Mouse (Mus musculus) left cerebral cortex, postnatal 4 days (tissue): ENCODE data around the gene Spsb2. TPM values are rescaled to one million over a fixed set of nuclear protein-coding genes. Genes with fewer than 3 reads are reported as not detected.

Experiments used
- DNase-seq: peaks from one replicate; pipeline ENCODE4 v3.0.0-alpha.2; 2022
- intact Hi-C: fragments of 180-260 bp; cut with DNase I; formaldehyde crosslinking; loops from one replicate; pipeline ENCODE4 v1.15.1; 2025
- total RNA-seq, 2 experiments: library from RNA; stranded (reverse); gene quantifications; 2 replicates each; pipeline ENCODE4 v1.2.3; 2021

Spsb2 gene
- 1 to 10 TPM; 4.1 TPM for total RNA-seq

DNA sequence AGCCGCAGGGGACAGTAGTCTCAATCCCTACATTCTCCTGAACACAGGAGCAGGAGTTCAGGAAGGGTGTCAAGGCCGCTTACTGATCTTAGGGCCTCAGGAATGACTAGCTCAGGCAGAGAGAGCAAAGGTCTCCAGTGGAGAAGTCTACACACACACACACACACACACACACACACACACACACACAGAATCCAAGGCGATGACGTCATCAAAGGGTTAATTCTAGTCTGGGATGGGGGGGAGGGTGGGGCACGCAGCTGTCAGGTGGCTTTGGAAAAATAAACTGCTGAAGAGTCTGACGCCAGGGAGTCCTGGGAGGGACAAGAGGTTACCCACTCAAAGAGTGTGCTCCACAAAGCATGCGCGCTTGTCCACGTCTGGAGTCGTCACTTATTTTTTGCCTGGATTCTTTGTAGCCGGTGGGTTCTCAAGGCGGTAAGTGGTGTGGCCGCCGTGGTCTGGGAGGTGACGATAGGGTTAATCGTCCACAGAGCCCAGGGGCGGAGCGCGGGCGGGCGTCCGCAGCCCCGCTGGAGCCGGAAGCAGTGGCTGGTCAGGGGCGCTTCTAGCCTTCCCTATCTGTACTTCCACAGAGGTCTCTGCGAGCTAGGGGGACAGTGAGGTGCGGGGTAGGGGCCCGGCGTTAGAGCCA lies at the start of gene Spsb2:
TSS of gene Spsb2 (plus strand) at position 304 of the 655 bp plus-strand sequence.
- intact Hi-C loops, result loop anchor here (5.0 kb wide), 1 partner anchor 51 kb away; the partner anchor contains the start of genes Atn1 and Gm45234

DNA sequence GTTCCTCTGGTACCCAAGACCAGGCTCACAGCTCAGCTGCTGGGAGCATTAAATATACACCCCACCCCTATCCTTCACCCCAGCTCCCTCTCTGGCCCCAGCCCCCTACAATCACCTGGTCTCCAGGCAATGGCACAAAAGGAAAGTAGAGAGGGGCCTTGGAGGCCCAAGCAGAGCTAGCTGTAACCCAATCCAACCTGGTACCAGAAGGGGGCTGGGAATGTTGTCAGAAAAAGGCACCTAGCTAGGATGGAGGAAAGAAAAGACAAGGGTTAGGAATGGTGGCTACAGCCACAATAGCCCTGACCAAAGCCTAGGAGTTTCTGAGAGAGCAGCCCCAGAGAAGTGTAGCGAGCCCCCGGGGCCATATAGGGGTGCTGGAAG lies 49.6 kb upstream of the Spsb2 start:
- intact Hi-C loops, result loop anchor here (5.0 kb wide), 1 partner anchor 48 kb away; the partner anchor contains the start of gene Spsb2
- DNase-seq, result no peak

More for the DNA sequence above, at the start of gene Spsb2:
- peak; percentile 71 for DNase-seq

GRCm38 (mm10) chr6:124759259-124759658 lies 49.2 kb upstream of the Spsb2 start:
- intact Hi-C loops, result loop anchor here (5.0 kb wide), 1 partner anchor 48 kb away; the partner anchor contains the start of gene Spsb2

DNA sequence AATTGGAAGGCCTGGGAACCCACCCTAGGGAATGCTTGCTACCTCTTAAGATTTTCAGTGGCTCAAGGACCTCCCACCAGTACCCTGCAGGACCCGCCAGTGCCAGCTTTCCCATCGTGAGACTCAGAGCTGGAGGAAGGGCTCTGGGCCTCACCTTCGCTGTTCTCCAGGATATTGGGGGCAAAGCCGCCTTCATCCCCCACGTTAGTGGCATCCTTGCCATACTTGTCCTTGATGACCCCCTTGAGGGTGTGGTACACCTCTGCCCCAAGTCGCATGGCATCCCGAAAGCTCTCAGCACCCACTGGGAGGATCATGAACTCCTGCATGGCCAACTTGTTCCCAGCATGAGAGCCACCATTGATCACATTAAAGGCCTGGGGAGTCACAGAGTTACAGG lies 42.5 kb upstream of the Spsb2 start:
- intact Hi-C loops, result no loop called here
- no peak for DNase-seq

More at GRCm38 (mm10) chr6:124759259-124759658, 49.2 kb upstream of the Spsb2 start:
- peak; percentile 86 for DNase-seq

DNA sequence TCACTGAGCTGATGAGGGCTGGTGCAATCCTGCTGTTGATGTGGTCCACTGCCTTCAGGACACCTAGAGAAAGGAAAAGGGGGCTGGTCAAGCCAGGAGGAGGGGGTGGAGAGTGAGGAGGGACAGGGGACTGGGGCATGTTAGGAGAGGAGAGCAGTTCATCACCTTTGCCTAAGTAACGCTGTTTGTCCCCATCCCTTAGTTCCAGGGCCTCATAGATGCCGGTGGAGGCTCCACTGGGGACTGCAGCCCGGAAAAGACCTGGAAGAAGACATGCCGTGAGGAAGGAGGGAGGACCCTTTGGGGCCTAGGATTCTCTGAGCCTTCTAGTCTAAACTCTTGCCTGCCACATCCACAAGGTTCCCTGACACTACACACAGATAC lies 40.9 kb upstream of the Spsb2 start:
- DNase-seq, result no peak
- intact Hi-C loops, result no loop called here

DNA sequence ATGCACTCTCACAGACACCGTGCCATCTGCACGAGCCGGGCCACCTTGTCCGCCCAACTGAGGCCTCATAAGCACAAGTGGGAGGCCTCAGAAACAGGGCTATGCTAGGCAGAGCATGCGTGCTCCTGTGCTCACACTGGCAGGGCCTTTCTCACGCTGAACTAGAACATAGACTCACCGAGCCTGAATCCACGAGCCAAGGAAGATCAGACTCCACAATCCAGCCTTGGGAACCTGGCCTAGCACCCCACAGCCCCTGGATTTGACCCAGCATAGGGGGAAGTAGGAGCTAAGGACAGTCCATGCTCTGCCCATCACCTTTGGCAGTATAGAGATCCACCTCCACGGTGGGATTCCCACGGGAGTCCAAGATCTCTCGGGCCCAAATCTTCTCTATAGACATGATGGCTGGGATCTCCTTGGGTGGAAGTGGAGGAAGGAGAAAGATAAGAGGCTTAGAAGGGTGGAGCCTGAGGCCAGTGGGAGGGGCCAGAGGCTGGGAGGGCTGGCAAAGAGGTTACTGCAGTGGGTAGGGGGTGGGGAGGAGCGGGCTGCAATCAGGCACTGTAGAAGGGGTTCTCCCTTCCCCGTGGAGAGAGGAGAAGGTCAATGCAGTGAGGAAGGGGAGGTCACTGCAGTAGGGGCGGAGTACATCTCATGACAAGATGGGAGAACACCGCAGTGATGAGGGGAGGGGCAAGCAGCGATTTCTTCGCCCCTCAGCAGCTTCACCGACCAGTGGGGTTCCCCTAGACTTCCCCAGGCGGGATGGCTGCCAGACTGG lies 40.3 kb upstream of the Spsb2 start:
- intact Hi-C loops, result no loop called here
- DNase-seq, result no peak

- intact Hi-C loops, result no loop called here
- DNase-seq, result no peak
These were observed 39.8 kb upstream of the Spsb2 start for GRCm38 (mm10) chr6:124768704-124769044.

DNA sequence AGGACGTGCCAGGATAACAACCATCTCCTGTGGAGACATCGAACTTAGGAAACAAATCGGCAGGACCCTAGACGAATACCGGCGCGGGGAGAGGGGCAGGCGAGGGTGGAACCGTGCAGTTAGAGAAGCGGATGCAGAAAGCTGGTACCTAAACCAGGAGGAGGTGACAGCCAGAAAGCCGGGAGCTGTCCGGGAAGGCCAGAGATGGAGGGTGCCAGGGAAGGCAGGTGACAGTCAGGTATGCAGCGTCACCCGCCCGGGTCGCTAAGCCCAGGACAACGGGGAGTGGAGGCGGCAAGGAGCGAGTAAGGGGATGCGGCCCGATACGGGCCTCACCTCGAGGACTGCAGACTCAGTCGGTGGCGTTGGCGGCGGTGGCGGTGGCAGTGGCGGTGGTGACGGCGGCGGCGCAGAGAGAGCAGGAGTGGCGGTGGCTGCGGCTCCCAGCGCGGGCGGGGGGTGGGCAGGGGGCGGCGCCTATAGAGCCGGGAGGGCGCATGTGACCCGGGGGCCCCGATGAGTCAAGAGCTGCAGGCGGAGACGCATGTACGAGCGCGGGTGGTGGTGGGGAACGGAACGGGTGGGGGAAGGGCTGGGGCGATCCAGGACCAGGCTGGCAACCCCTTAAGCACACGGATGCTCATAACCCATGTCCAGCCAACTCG lies 39.2 kb upstream of the Spsb2 start, which contains the start of gene Eno2:
TSS of gene Eno2 (minus strand) at position 573 of the 665 bp plus-strand sequence.
- intact Hi-C loops, result no loop called here
- DNase-seq, result peak; percentile 75

- intact Hi-C loops, result no loop called here
- no peak for DNase-seq
These were observed 38.4 kb upstream of the Spsb2 start for GRCm38 (mm10) chr6:124770013-124770412.

DNA sequence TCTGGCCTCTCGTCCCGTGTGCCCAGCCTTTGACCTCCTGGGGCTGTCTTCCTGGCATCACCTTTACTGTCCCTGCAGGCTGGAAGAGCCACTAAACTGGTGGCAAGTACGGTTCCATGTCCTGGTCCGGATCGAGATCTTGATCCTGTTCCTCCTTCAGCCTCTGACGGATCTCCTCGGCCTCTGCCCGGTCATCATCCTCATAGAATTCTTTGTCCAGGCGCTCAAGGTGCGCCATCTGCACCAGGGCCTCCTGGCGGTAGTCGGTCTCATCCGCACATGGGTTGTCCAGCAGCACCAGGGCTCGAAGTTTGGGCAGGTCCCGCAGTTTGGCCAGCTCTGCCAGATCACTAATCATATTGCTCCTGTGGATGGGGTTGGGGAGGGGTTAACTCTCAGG lies 38.0 kb upstream of the Spsb2 start:
- DNase-seq, result no peak
- intact Hi-C loops, result no loop called here

DNA sequence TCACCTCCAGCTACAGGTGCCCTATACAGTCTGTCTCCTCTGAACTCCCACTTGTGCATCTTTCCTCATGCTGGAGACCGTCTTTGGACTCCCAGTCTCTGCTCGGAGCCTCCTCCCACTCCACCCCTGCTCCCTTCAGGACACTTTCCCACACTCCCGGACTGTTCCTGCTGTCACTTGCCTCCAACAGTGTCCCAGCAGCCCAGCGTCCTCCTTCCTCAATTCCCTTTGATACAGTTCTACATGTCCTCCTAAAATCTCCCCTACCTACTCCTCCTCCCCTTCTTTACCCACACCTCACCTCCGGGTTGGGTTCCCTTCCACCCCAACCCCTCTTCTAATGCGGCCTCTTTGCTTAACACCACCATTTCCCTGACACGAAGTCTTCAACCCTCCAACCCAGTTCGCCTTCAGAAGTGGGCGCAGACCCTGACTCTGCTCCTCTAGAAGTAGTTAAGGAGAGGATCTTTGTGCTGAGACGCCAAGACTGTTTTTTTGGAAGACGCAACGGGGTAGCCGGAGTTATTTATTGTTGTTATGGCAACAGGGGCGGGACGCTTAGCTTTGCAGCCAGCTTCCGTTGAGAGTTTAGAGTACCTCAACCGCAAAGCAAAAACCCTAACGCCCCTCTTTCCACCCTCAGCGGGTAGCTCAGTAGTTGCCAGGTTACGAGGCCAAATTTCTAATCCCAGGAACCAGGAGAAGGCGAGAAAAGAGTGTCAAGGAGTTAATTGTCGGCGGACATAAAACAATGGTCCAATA lies 29.1 kb upstream of the Spsb2 start, which contains the start of gene Lrrc23:
TSS of gene Lrrc23 (minus strand) at position 506 of the 762 bp plus-strand sequence.
- peak; percentile 39 for DNase-seq
- intact Hi-C loops, result no loop called here

DNA sequence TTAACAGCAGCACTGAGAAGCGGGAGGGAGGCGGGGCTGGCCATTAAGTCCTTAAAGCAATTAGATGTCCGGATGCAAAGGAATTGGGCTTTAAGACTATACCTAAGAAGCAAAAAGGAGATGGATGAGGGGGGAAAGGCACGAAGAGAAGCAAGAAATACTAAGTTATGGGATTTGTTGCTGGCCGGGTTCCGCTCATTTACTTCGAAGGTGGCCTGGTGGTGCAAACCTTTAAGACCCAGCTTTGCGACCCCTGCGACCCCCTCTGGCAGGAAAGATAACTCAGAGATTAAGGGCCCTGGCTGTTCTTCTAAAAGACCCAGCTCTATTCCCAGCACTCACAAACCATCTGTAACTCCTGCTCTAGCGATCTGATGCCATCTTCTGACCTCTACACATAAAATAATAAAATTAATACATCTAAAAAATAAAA lies 28.5 kb upstream of the Spsb2 start:
- DNase-seq, result no peak
- intact Hi-C loops, result no loop called here

- intact Hi-C loops, result no loop called here
- DNase-seq, result no peak
These were observed 27.5 kb upstream of the Spsb2 start for GRCm38 (mm10) chr6:124780917-124781316.

DNA sequence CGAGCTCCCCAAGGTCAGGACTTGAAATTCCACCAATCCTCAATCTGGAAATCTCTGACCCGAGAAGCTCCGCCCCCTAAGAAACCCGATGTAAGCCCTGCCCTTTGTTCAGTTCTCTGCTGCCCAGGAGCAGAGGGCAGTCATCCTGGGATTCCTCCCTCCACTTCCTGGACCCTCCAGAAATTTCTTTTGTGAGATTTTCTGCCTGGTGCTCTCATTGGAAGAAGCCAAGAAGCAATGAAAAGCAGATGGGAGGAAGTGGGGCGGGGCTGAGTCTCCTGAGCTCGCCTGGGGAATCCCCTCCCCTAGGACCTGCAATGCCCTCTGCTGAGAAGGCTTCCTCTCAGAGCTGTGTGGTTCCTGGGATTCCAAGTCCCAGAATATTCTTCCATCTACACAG lies 26.0 kb upstream of the Spsb2 start:
- DNase-seq, result no peak
- intact Hi-C loops, result no loop called here

DNA sequence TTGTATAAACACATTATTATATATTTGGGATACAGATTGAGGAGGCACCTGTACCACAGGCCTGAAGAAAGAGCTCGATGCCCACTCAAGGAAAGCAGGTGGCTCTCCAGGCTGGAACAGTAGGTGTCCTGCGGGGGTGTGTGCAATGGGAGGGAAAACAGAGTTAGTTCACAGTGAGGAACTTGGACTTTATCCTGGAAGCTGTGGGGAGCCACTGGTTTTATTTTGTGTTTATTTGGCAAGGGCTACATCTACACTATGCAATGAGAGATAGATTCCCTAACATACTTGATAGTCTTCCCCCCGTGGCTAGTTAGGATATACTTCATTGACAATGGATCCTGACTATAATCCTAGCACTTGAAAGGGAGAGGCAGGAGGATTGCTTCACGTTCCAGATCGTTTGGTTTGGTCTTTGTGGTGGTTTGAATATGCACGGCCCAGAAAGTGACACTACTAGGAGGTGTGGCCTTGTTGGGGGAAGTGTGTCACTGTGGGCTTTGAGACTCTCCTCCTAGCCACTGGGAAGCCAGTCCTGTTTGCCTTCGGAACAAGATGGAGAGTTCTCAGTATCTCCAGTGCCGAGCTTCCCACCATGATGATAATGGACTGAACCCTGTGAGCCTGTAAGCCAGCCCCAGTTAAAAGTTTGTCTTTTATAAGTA lies 21.6 kb upstream of the Spsb2 start:
- intact Hi-C loops, result no loop called here

DNA sequence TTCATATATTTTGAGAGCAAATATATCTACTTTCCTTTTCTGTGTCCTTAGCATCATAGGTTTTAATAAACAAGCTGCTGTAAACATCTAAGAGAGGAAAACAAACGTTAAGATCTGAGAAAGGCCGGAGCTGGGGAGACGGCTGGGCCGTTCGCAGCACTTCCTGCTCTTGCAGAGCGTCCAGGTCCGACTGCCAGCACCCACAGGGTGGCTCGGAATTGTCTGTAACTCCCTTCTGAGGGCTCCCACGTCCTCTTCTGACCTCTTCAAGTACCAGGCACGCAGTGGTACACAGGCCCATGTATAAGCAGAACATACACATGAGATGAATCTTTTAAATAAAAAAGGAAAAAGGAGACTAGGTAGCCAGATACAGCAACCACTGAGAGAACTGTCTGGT lies 20.7 kb upstream of the Spsb2 start:
- intact Hi-C loops, result no loop called here
- no peak for DNase-seq

More for the DNA sequence above, 21.6 kb upstream of the Spsb2 start:
- no peak for DNase-seq

DNA sequence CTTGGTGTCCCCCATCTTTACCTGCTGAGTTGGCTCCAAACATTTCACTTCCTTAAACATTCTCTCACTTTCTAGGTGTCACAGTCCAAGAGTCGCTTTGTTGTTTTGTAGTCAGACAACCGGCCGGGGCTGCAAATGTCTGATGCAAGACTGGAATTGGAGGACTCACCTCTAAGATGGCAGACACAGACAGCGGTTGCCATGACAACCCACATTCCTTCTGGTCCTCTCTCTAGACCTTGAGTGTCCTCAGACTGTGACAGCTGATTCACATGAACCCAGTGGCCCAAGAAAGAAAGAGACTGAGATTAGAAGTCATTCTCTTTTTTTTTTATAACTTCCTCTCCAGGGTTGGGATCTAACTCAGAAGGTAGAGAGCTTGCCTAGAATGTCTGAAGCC lies 18.9 kb upstream of the Spsb2 start:
- intact Hi-C loops, result no loop called here
- peak; percentile 24 for DNase-seq

DNA sequence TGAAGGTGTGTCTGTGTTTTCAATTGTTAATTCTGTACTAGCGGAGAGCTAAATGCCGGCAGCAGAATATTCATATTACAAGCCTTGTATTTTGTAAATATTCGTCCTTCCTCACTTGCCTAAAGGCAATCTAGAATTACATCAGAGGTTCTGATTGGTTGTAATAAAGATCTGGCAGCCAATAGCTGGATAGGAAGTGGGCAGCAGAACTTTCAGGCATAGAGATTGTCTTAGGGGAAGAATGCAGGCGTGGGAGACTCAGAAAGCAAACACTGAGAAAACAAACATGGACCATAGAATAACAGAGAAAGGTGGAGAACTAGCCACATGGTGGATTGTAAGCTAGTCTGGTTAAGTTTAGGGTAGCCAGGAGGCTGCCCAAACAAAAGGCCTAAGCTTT lies 18.3 kb upstream of the Spsb2 start:
- intact Hi-C loops, result no loop called here
- DNase-seq, result no peak

- intact Hi-C loops, result no loop called here
- DNase-seq, result no peak
These were observed 16.6 kb upstream of the Spsb2 start for GRCm38 (mm10) chr6:124791911-124792310.

DNA sequence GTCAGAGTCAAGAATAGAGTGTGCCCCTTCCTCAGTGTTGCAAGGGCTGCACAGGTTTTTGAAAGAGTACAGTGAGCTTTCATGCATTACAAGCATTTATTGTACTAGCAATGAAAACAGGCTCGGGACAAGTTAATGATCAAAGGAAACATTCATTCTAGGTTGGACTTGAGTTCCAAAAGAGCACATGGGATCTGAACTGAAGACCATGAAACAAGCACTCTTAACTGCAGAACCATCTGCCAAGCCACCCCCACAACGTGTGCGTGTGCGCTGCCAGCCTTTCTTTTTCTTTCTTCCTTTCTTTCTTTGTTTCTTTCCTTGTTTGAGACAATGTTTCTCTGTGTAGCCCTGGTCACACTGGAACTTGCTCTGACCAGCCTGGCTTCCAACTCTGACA lies 12.7 kb upstream of the Spsb2 start:
- DNase-seq, result no peak
- intact Hi-C loops, result no loop called here
